Mouse (Mus musculus) limb, embryonic 12.5 days (tissue): Measurements from ENCODE around the gene Clrn3. TPM values are rescaled to one million over a fixed set of nuclear protein-coding genes. Genes with fewer than 3 reads are reported as not detected.
"Not testable (repeated sequence)": the region's sequence is repeated elsewhere in the genome, so short reads cannot be mapped to it uniquely, and the experiment has no call there.

ENCODE experiments used
- ATAC-seq: fragments of 200-750 bp; cut with Nextera tagmentation; 2 replicates; pipeline ENCODE4 v1.8.0; 2017; ENCODE audit warnings: low read depth, moderate TSS enrichment; ENCODE audit not compliant: insufficient number of reproducible peaks, insufficient read depth, low FRiP score, low TSS enrichment
- H3K27ac ChIP-seq: fragments of 300-500 bp; sonication (generic); 2 replicates; pipeline ENCODE4 v1.5.1; 2016; ENCODE audit warnings: mild to moderate bottlenecking, moderate library complexity
- H3K27me3 ChIP-seq: fragments of 300-500 bp; sonication (generic); 2 replicates; pipeline ENCODE4 v1.6.1; 2016; ENCODE audit warnings: mild to moderate bottlenecking, moderate library complexity
- H3K36me3 ChIP-seq: fragments of 300-500 bp; sonication (generic); 2 replicates; pipeline ENCODE4 v1.6.1; 2016; ENCODE audit warnings: mild to moderate bottlenecking, moderate library complexity
- H3K4me1 ChIP-seq: fragments of 300-500 bp; sonication (generic); replicated peaks from 2 replicates; pipeline ENCODE4 v1.6.1; 2016
- H3K4me2 ChIP-seq: fragments of 300-500 bp; sonication (generic); 2 replicates; pipeline ENCODE4 v1.6.1; 2016; ENCODE audit warnings: mild to moderate bottlenecking, moderate library complexity
- H3K4me3 ChIP-seq: fragments of 300-500 bp; sonication (generic); replicated peaks from 2 replicates; pipeline ENCODE4 v1.5.1; 2016; ENCODE audit warnings: mild to moderate bottlenecking
- H3K9ac ChIP-seq: fragments of 300-500 bp; sonication (generic); replicated peaks from 2 replicates; pipeline ENCODE4 v1.6.1; 2016; ENCODE audit warnings: mild to moderate bottlenecking, moderate library complexity
- H3K9me3 ChIP-seq: fragments of 300-500 bp; sonication (generic); 2 replicates; pipeline ENCODE4 v1.6.1; 2016; ENCODE audit warnings: mild to moderate bottlenecking, moderate library complexity
- WGBS: fragments of 180-500 bp; shearing (Covaris S2); methylation state at CpG from one replicate; pipeline ENCODE4 v1.1.7; 2016; 5-methylcytosine and 5-hydroxymethylcytosine counted together
- polyA plus RNA-seq: library from polyadenylated mRNA; unstranded; fragments of >200 nt; fragmentation: Nextera tagmentation; extraction: Ambion mirVana; gene quantifications from 2 replicates; pipeline ENCODE4 v1.2.1, GENCODE M21; 2016

Clrn3 gene
- polyA plus RNA-seq, result not detected in 2 replicates

- 83% methylated on average over 7 of the region's 7 CpGs for WGBS
- Histone ChIP-seq H3K36me3 (no peaks in the 10 kb centered on the region), H3K4me1 (0 out of 2 replicates have a peak, but pooled peaks cover 4% of the 10 kb centered on the region)
Measured at GRCm38 (mm10) chr7:135528515-135528914, at the start of gene Clrn3. Gene Clrn3, minus strand, starts transcription at chr7:135528654.

DNA sequence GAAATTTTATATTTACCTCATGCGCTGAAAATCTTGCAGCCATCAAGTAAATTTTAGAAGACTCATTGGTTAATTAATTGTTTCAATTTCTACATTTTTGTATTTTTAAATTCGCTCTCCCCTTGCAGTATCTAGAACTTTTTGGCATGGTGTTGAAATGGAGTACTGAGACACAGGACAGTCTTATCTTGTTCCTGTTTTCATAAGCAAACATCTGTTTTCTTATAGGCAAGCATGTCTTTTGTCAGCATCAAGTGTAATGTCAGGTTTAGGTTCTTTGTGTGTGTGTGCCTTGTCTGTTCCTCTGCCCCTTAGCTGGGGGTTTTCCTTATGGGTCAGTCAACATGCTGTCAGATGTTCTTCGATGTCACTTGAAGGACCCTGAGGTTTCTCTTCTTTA lies 47.9 kb upstream of the Clrn3 start:
- no peaks in the 10 kb centered on the region for H3K36me3 ChIP-seq
- WGBS, result 89% methylated on average over 3 of the region's 3 CpGs
- peaks cover 3% of the 10 kb centered on the region; the same call in 1 of the 2 replicates for H3K27me3 ChIP-seq
- no peak overlapping the region for H3K4me3 ChIP-seq
- no peak overlapping the region for H3K9ac ChIP-seq
- peaks cover 11% of the 10 kb centered on the region for H3K4me1 ChIP-seq
- no peak overlapping the region for H3K27ac ChIP-seq
- no peak for ATAC-seq
- no peaks in the 10 kb centered on the region for H3K9me3 ChIP-seq
- H3K4me2 ChIP-seq, result no peak overlapping the region

More at GRCm38 (mm10) chr7:135528515-135528914, at the start of gene Clrn3:
- no peak for ATAC-seq
- no peak within 1 kb of the TSS for H3K27ac ChIP-seq
- H3K9ac ChIP-seq, result no peak within 1 kb of the TSS
- no peak within 1 kb of the TSS for H3K4me3 ChIP-seq
- H3K4me2 ChIP-seq, result no peak within 1 kb of the TSS
- H3K9me3 ChIP-seq, result no peaks in the 10 kb centered on the region
- H3K27me3 ChIP-seq, result no peaks in the 10 kb centered on the region

DNA sequence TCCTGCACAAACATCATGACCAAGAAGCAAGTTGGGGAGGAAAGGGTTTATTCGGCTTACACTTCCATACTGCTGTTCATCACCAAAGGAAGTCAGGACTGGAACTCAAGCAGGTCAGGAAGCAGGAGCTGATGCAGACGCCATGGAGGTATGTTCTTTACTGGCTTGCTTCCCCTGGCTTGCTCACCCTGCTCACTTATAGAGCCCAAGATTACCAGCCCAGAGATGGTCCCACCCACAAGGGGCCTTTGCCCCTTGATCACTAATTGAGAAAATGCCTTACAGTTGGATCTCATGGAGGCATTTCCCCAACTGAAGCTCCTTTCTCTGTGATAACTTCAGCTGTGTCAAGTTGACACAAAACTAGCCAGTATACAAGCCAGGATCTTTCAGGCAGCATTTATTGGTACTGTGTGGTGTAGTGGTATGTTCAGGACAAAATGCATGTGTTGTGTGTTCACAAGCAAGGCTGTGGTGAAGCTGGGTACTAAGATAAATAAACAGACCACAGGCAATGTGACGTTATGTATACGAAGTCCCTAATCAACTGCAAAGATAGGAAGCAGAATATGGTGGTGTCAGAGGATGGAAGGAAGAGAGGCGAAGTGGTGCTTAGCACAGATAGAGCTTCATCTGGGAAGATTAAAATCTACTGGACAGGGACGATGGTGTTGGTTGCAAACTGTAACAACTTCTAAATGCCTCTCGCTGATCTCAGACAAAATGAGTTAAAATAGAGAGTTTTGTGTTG lies 47.0 kb upstream of the Clrn3 start:
- 78% methylated on average over 7 of the region's 7 CpGs for WGBS
- not testable (repeated sequence) for H3K4me3 ChIP-seq, ATAC-seq, H3K4me2 ChIP-seq, H3K9me3 ChIP-seq, H3K36me3 ChIP-seq, H3K9ac ChIP-seq, H3K27ac ChIP-seq, H3K27me3 ChIP-seq
- H3K4me1 ChIP-seq, result peaks cover 11% of the 10 kb centered on the region

GRCm38 (mm10) chr7:135571951-135572559 lies 43.6 kb upstream of the Clrn3 start:
- Histone ChIP-seq H3K27me3 (no peaks in the 10 kb centered on the region), H3K4me1 (peaks cover 11% of the 10 kb centered on the region), H3K4me2 (no peak overlapping the region), H3K27ac (0 out of 2 replicates have a peak overlapping the region, but pooled peaks have one; percentile 60), H3K9ac (no peak overlapping the region), H3K9me3 (0 out of 2 replicates have a peak, but pooled peaks cover 4% of the 10 kb centered on the region), H3K36me3 (no peaks in the 10 kb centered on the region), H3K4me3 (no peak overlapping the region)
- ATAC-seq, result peak; percentile 63
- 16% methylated on average over 10 of the region's 10 CpGs for WGBS

DNA sequence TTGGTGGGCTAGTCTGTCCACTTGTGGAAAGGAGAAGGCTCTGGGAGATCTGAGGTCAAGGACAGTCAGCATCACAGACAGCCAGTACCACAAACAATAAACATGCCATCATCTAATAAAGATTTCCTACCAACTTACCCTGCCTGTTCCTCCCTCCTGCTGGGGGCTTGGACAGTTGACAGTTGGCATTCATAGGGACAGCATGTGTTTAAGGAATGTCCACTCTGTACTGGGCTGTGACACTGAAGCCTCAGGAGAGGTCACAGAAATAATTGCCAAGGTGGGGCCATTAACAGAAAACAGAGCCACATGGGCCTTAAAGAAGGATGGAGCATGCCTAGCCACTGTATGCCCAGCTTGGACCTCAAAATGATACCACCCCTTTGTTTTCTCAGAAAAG lies 42.9 kb upstream of the Clrn3 start:
- no peak for ATAC-seq
- H3K9ac ChIP-seq, result no peak overlapping the region
- H3K27me3 ChIP-seq, result no peaks in the 10 kb centered on the region
- peaks cover 11% of the 10 kb centered on the region for H3K4me1 ChIP-seq
- no peak overlapping the region for H3K27ac ChIP-seq
- H3K4me3 ChIP-seq, result no peak overlapping the region
- H3K4me2 ChIP-seq, result no peak overlapping the region
- H3K9me3 ChIP-seq, result 0 out of 2 replicates have a peak, but pooled peaks cover 4% of the 10 kb centered on the region
- no peaks in the 10 kb centered on the region for H3K36me3 ChIP-seq

- no peak overlapping the region for H3K4me2 ChIP-seq
- 79% methylated on average over 2 of the region's 2 CpGs for WGBS
- H3K36me3 ChIP-seq, result no peaks in the 10 kb centered on the region
- no peak overlapping the region for H3K9ac ChIP-seq
- no peak overlapping the region for H3K4me3 ChIP-seq
- H3K4me1 ChIP-seq, result peaks cover 11% of the 10 kb centered on the region
- 0 out of 2 replicates have a peak, but pooled peaks cover 4% of the 10 kb centered on the region for H3K9me3 ChIP-seq
- H3K27me3 ChIP-seq, result no peaks in the 10 kb centered on the region
- H3K27ac ChIP-seq, result no peak overlapping the region
- no peak for ATAC-seq
Measured at GRCm38 (mm10) chr7:135568550-135568949, 40.1 kb upstream of the Clrn3 start.

DNA sequence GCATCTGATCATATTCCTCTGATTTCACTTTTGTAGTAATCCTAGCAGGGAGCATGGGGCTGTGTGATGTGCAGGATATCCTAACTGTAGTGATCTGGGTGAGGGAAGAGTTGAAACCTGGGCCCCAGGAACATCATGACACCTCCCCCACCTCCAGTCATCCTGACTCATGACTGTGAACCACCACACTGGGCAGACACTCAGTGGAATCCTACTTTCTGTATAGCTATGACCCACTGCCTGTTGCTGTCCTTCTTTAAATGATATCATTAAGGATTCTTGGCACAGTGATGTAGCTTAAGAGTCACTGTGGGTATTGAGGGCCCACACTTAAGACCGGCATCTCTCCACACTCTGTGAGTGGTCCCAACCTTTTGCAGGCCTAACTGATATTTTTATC lies 39.1 kb upstream of the Clrn3 start:
- no peak overlapping the region for H3K4me3 ChIP-seq
- no peaks in the 10 kb centered on the region for H3K27me3 ChIP-seq
- peaks cover 11% of the 10 kb centered on the region for H3K4me1 ChIP-seq
- 0 out of 2 replicates have a peak, but pooled peaks cover 4% of the 10 kb centered on the region for H3K9me3 ChIP-seq
- no peak overlapping the region for H3K9ac ChIP-seq
- H3K36me3 ChIP-seq, result no peaks in the 10 kb centered on the region
- no peak overlapping the region for H3K27ac ChIP-seq
- ATAC-seq, result no peak
- no peak overlapping the region for H3K4me2 ChIP-seq
- WGBS, result 89% methylated on average over 1 of the region's 1 CpGs

GRCm38 (mm10) chr7:135566013-135566412 lies 37.6 kb upstream of the Clrn3 start:
- no peaks in the 10 kb centered on the region for H3K27me3 ChIP-seq
- no peak for ATAC-seq
- H3K4me2 ChIP-seq, result no peak overlapping the region
- H3K9me3 ChIP-seq, result 0 out of 2 replicates have a peak, but pooled peaks cover 4% of the 10 kb centered on the region
- H3K27ac ChIP-seq, result no peak overlapping the region
- no peak overlapping the region for H3K9ac ChIP-seq
- WGBS, result 80% methylated on average over 5 of the region's 5 CpGs
- no peak overlapping the region for H3K4me3 ChIP-seq
- H3K36me3 ChIP-seq, result no peaks in the 10 kb centered on the region
- no peaks in the 10 kb centered on the region for H3K4me1 ChIP-seq

DNA sequence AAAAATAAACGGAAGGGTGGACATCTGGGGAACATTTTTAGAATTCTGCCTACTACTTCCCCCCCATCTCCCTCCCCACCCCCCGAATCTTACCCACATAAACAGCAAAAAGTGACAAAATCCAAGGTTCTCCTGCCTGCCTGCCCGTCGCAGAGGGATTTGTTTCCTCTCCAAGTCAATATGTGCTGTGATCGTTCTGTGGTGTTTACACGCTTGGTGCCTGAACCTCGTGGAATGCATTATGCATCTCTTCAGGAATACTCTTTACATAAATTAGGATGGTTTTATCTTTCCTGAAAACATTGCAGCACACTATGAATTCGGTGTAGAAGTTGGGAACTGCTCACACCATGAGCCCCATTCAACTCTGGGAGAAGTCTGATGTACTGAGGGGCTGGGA lies 35.6 kb upstream of the Clrn3 start:
- Histone ChIP-seq H3K4me1 (no peaks in the 10 kb centered on the region), H3K27ac (no peak overlapping the region), H3K9ac (no peak overlapping the region), H3K4me2 (no peak overlapping the region), H3K27me3 (no peaks in the 10 kb centered on the region), H3K36me3 (no peaks in the 10 kb centered on the region), H3K4me3 (no peak overlapping the region), H3K9me3 (no peaks in the 10 kb centered on the region)
- no peak for ATAC-seq
- WGBS, result 68% methylated on average over 8 of the region's 8 CpGs

GRCm38 (mm10) chr7:135560280-135560679 lies 31.8 kb upstream of the Clrn3 start:
- Histone ChIP-seq H3K27ac (no peak overlapping the region), H3K4me1 (no peaks in the 10 kb centered on the region), H3K4me3 (no peak overlapping the region), H3K4me2 (no peak overlapping the region), H3K9ac (no peak overlapping the region), H3K36me3 (no peaks in the 10 kb centered on the region), H3K9me3 (no peaks in the 10 kb centered on the region), H3K27me3 (peaks cover 3% of the 10 kb centered on the region; the same call in 1 of the 2 replicates)
- ATAC-seq, result no peak
- WGBS, result 63% methylated on average over 1 of the region's 1 CpGs

DNA sequence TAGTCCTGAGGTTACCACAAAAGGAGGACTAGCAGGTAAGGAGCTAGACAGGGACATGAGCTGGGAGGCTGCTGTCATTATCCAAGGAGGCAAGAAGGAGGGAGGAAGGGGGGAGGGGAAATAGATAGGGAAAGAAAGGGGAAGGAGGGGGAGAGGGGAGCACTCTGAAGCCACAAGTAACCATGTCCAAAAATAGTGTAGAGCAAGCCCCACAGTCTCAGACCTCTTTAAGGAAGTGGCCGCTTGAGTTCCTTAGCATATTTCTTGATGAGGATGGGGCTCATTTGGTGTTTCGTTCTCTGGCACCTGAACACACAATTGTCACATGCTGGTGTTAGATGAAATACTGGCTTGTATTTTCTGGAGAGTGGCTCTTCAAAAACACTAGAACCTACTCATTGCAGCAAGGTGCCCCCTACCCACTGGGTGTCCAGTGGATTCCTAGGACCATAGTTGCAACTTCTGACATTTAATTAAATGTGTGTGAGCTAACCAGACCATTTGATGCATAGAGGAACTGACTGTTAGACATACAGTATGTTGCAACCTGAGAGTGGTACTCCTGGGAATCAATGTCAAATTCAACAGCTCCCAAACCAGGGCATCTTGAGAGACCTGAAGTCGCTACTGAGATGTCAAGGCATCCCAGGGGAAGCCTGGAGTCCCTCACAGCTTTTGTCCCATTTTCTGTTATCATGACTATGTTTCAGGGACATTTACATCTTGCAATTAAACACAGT lies 28.4 kb upstream of the Clrn3 start:
- H3K9ac ChIP-seq, result no peak overlapping the region
- H3K9me3 ChIP-seq, result no peaks in the 10 kb centered on the region
- no peak overlapping the region for H3K4me3 ChIP-seq
- WGBS, result 95% methylated on average over 3 of the region's 3 CpGs
- no peaks in the 10 kb centered on the region for H3K36me3 ChIP-seq
- no peak for ATAC-seq
- H3K27me3 ChIP-seq, result peaks cover 9% of the 10 kb centered on the region; the same call in 1 of the 2 replicates
- H3K27ac ChIP-seq, result no peak overlapping the region
- H3K4me2 ChIP-seq, result no peak overlapping the region
- no peaks in the 10 kb centered on the region for H3K4me1 ChIP-seq
